Mouse (Mus musculus): ENCODE measurements at regions not wholly inside any gene's neighbourhood (a gene's known extent, or its start where the extent isn't known, plus 50 kb on each side); places are given as distances from the start of the nearest gene placed in this dataset.

- 89% methylated on average over 3 of the region's 3 CpGs for WGBS
Observed at GRCm38 (mm10) chr15:50995688-50996087, 2889.0 kb upstream of the Gm7489 start.

GRCm38 (mm10) chr15:50996296-50996695, 2888.4 kb upstream of the Gm7489 start:
- ATAC-seq (replicated peaks) = no peak
- WGBS = 95% methylated on average over 4 of the region's 4 CpGs
- Histone ChIP-seq H3K27me3 (replicated peaks) (no peaks in the 10 kb centered on the region), H3K36me3 (replicated peaks) (no peaks in the 10 kb centered on the region), H3K4me3 (no peak overlapping the region), H3K27ac (no peak overlapping the region), H3K9me3 (no peaks in the 10 kb centered on the region), H3K4me2 (no peak overlapping the region), H3K4me1 (no peaks in the 10 kb centered on the region; the same call in 1 of the 2 replicates), H3K9ac (no peak overlapping the region)

More at GRCm38 (mm10) chr15:50995688-50996087, 2889.0 kb upstream of the Gm7489 start:
- no peaks in the 10 kb centered on the region; the same call in 1 of the 2 replicates for H3K4me1 ChIP-seq
- no peak overlapping the region for H3K9ac ChIP-seq
- no peak overlapping the region for H3K4me2 ChIP-seq
- H3K9me3 ChIP-seq = no peaks in the 10 kb centered on the region
- no peaks in the 10 kb centered on the region for H3K27me3 ChIP-seq (replicated peaks)
- H3K27ac ChIP-seq = no peak overlapping the region
- no peaks in the 10 kb centered on the region for H3K36me3 ChIP-seq (replicated peaks)
- ATAC-seq (replicated peaks) = no peak
- H3K4me3 ChIP-seq = no peak overlapping the region

- Histone ChIP-seq H3K4me3 (no peak overlapping the region), H3K4me1 (no peaks in the 10 kb centered on the region; the same call in 1 of the 2 replicates), H3K27ac (peak overlapping the region; percentile 55), H3K27me3 (replicated peaks) (no peaks in the 10 kb centered on the region), H3K9ac (no peak overlapping the region), H3K36me3 (replicated peaks) (no peaks in the 10 kb centered on the region), H3K9me3 (no peaks in the 10 kb centered on the region), H3K4me2 (peak overlapping the region; percentile 19)
- ATAC-seq (replicated peaks) = peak; percentile 95
- WGBS = 54% methylated on average over 11 of the region's 11 CpGs
Observed at GRCm38 (mm10) chr15:50997209-50997763, 2887.4 kb upstream of the Gm7489 start.

GRCm38 (mm10) chr15:51038968-51039367, 2845.7 kb upstream of the Gm7489 start:
- no peaks in the 10 kb centered on the region for H3K27me3 ChIP-seq (replicated peaks)
- no peak overlapping the region for H3K4me2 ChIP-seq
- no peak overlapping the region for H3K27ac ChIP-seq
- no peaks in the 10 kb centered on the region for H3K9me3 ChIP-seq
- no peak overlapping the region for H3K4me3 ChIP-seq
- H3K36me3 ChIP-seq (replicated peaks) = no peaks in the 10 kb centered on the region
- no peaks in the 10 kb centered on the region for H3K4me1 ChIP-seq
- H3K9ac ChIP-seq = no peak overlapping the region
- WGBS = 14% methylated on average over 1 of the region's 1 CpGs
- no peak for ATAC-seq (replicated peaks)

GRCm38 (mm10) chr15:51070538-51070937, 2814.2 kb upstream of the Gm7489 start:
- no peaks in the 10 kb centered on the region for H3K9me3 ChIP-seq
- H3K27me3 ChIP-seq (replicated peaks) = no peaks in the 10 kb centered on the region
- H3K4me3 ChIP-seq = no peak overlapping the region
- H3K4me1 ChIP-seq = no peaks in the 10 kb centered on the region
- no peaks in the 10 kb centered on the region for H3K36me3 ChIP-seq (replicated peaks)
- no peak overlapping the region for H3K9ac ChIP-seq
- ATAC-seq (replicated peaks) = no peak
- 58% methylated on average over 10 of the region's 10 CpGs for WGBS
- H3K4me2 ChIP-seq = no peak overlapping the region
- H3K27ac ChIP-seq = no peak overlapping the region

GRCm38 (mm10) chr15:51071132-51071656, 2813.5 kb upstream of the Gm7489 start:
- 75% methylated on average over 10 of the region's 10 CpGs for WGBS
- no peak for ATAC-seq (replicated peaks)
- no peak overlapping the region for H3K4me2 ChIP-seq

GRCm38 (mm10) chr15:51073678-51074077, 2811.0 kb upstream of the Gm7489 start:
- H3K27ac ChIP-seq = no peak overlapping the region
- H3K36me3 ChIP-seq (replicated peaks) = no peaks in the 10 kb centered on the region
- no peak overlapping the region for H3K4me2 ChIP-seq
- no peak for ATAC-seq (replicated peaks)
- no peaks in the 10 kb centered on the region for H3K4me1 ChIP-seq
- H3K9ac ChIP-seq = no peak overlapping the region
- no peaks in the 10 kb centered on the region for H3K27me3 ChIP-seq (replicated peaks)
- H3K9me3 ChIP-seq = no peaks in the 10 kb centered on the region
- 79% methylated on average over 6 of the region's 6 CpGs for WGBS
- no peak overlapping the region for H3K4me3 ChIP-seq

More at GRCm38 (mm10) chr15:51071132-51071656, 2813.5 kb upstream of the Gm7489 start:
- H3K4me1 ChIP-seq = no peaks in the 10 kb centered on the region
- H3K27me3 ChIP-seq (replicated peaks) = no peaks in the 10 kb centered on the region
- no peak overlapping the region for H3K27ac ChIP-seq
- no peak overlapping the region for H3K9ac ChIP-seq
- H3K4me3 ChIP-seq = no peak overlapping the region
- H3K9me3 ChIP-seq = no peaks in the 10 kb centered on the region
- H3K36me3 ChIP-seq (replicated peaks) = no peaks in the 10 kb centered on the region

GRCm38 (mm10) chr15:51074196-51074595, 2810.5 kb upstream of the Gm7489 start:
- H3K27me3 ChIP-seq (replicated peaks) = no peaks in the 10 kb centered on the region
- H3K4me1 ChIP-seq = no peaks in the 10 kb centered on the region
- no peak overlapping the region for H3K9ac ChIP-seq
- H3K4me2 ChIP-seq = no peak overlapping the region
- no peak overlapping the region for H3K4me3 ChIP-seq
- no peaks in the 10 kb centered on the region for H3K36me3 ChIP-seq (replicated peaks)
- ATAC-seq (replicated peaks) = no peak
- H3K9me3 ChIP-seq = no peaks in the 10 kb centered on the region
- no peak overlapping the region for H3K27ac ChIP-seq
- 93% methylated on average over 7 of the region's 7 CpGs for WGBS

- ATAC-seq (replicated peaks) = no peak
- no peak overlapping the region for H3K9ac ChIP-seq
- no peaks in the 10 kb centered on the region for H3K27me3 ChIP-seq (replicated peaks)
- no peak overlapping the region for H3K4me2 ChIP-seq
- no peaks in the 10 kb centered on the region for H3K36me3 ChIP-seq (replicated peaks)
- no peaks in the 10 kb centered on the region for H3K9me3 ChIP-seq
- no peak overlapping the region for H3K27ac ChIP-seq
- 82% methylated on average over 12 of the region's 12 CpGs for WGBS
- no peak overlapping the region for H3K4me3 ChIP-seq
- no peaks in the 10 kb centered on the region for H3K4me1 ChIP-seq
Observed at GRCm38 (mm10) chr15:51083677-51084322, 2800.9 kb upstream of the Gm7489 start.

- Histone ChIP-seq H3K4me2 (no peak overlapping the region), H3K27ac (no peak overlapping the region), H3K9me3 (no peaks in the 10 kb centered on the region), H3K9ac (no peak overlapping the region), H3K4me3 (no peak overlapping the region), H3K27me3 (replicated peaks) (no peaks in the 10 kb centered on the region), H3K36me3 (replicated peaks) (no peaks in the 10 kb centered on the region), H3K4me1 (no peaks in the 10 kb centered on the region)
- WGBS = 89% methylated on average over 7 of the region's 7 CpGs
- ATAC-seq (replicated peaks) = no peak
Observed at GRCm38 (mm10) chr15:51092936-51093335, 2791.8 kb upstream of the Gm7489 start.

- H3K4me1 ChIP-seq = peaks cover 8% of the 10 kb centered on the region; the same call in 1 of the 2 replicates
- H3K9ac ChIP-seq = no peak overlapping the region
- H3K27me3 ChIP-seq (replicated peaks) = no peaks in the 10 kb centered on the region
- H3K4me2 ChIP-seq = peak overlapping the region; percentile 39
- no peak for ATAC-seq (replicated peaks)
- H3K27ac ChIP-seq = no peak overlapping the region
- H3K9me3 ChIP-seq = no peaks in the 10 kb centered on the region
- H3K4me3 ChIP-seq = no peak overlapping the region
- 65% methylated on average over 7 of the region's 7 CpGs for WGBS
- H3K36me3 ChIP-seq (replicated peaks) = no peaks in the 10 kb centered on the region
Observed at GRCm38 (mm10) chr15:51103948-51104347, 2780.8 kb upstream of the Gm7489 start.

- peak; percentile 90 for ATAC-seq (replicated peaks)
- Histone ChIP-seq H3K27me3 (replicated peaks) (no peaks in the 10 kb centered on the region), H3K9me3 (no peaks in the 10 kb centered on the region), H3K4me1 (peaks cover 8% of the 10 kb centered on the region; the same call in 1 of the 2 replicates), H3K27ac (no peak overlapping the region), H3K9ac (no peak overlapping the region), H3K4me2 (peak overlapping the region; percentile 39), H3K36me3 (replicated peaks) (no peaks in the 10 kb centered on the region), H3K4me3 (peak overlapping the region; percentile 4; the same call in 1 of the 2 replicates)
- WGBS = 7% methylated on average over 10 of the region's 10 CpGs
Observed at GRCm38 (mm10) chr15:51104362-51104761, 2780.3 kb upstream of the Gm7489 start.
